Mouse (Mus musculus): ENCODE measurements around the gene Krt12. TPM values are rescaled to one million over a fixed set of nuclear protein-coding genes. Genes with fewer than 3 reads are reported as not detected.
A peak's percentile ranks its signal among the peaks of the same experiment; 100 is the strongest.

Krt12 gene
- 10 to 100 TPM; 10.8 to 12.0 TPM for total RNA-seq (2021)
- long read RNA-seq, experiment 1, partial matches to known transcripts, result 17 of 23 reads
- long read RNA-seq, experiment 1, other reads (novel, unspliced or antisense), result 6 of 23 reads
- long read RNA-seq, experiment 2, partial matches to known transcripts, result 12 of 15 reads
- long read RNA-seq, experiment 2, other reads (novel, unspliced or antisense), result 3 of 15 reads

GRCm38 (mm10) chr11:99422159-99422558 lies at the start of gene Krt12:
TSS of gene Krt12 (minus strand) at chr11:99422259.
- DNase-seq (ENCODE audit: low spot score in 2 of 2), result no peak

DNA sequence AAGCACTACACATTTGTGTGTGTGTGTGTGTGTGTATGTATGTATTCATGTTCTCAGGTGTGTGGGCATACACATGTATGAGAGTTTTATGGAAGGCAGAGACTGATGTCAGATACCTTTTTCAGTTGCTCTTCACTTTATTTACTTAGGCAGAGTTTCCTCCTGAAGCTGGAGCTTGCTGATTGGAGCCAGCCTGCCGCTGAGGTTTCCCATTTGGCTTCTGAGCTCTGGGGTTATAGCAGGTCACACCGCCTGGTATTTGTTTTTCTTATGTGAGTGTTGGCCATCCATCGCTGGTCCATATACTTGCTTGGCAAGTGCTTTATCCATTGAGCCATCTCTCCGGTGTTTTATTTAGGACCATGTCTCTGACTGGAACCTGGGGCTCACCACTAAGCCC lies 47.2 kb upstream of the Krt12 start:
- no peak for DNase-seq (ENCODE audit: low spot score in 2 of 2)

DNA sequence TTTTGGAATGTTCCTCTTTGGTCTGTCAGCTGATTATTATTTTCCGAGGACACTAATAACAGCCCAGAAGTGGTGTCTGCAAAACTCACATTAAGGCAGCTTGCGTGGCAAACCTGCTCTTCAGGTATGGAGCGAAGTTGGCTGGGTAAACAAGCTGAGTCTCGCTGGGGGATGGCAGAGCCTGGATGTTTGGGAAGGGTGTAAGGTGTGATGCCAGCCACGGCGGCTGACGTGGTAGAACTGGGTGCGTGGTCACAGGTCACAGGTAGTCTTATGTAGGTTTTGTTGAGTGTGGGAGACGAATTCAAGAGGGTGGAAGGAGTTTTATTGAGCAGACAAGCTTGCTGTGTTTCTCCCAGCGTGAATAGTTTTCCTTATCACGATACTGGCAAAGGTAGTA lies 46.5 kb upstream of the Krt12 start:
- DNase-seq (ENCODE audit: low spot score in 2 of 2), result no peak

- DNase-seq (ENCODE audit: low spot score in 2 of 2), result peak; percentile 29 to 48
Observed at GRCm38 (mm10) chr11:99466316-99466715, 44.3 kb upstream of the Krt12 start.

DNA sequence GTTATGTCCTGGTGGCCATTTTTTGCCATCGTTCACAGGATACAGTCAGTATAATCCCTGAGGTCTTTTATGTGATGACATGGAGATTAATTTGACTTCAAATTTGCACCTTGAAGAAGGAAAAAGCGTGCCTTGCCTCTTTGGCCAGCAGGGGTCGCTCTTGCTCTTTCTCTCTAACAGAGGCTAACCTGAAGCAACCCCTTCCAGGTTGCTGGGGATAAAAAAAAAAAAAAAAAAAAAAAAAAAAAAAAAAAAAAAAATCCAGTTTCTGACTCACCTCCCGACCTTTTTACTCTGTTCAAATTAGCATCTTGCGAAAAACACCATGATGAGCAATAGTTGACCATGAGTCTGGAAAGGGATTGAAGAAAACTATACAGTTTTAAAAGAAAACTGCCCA lies 42.8 kb upstream of the Krt12 start:
- DNase-seq (ENCODE audit: low spot score in 2 of 2), result peak; percentile 84 to 92

DNA sequence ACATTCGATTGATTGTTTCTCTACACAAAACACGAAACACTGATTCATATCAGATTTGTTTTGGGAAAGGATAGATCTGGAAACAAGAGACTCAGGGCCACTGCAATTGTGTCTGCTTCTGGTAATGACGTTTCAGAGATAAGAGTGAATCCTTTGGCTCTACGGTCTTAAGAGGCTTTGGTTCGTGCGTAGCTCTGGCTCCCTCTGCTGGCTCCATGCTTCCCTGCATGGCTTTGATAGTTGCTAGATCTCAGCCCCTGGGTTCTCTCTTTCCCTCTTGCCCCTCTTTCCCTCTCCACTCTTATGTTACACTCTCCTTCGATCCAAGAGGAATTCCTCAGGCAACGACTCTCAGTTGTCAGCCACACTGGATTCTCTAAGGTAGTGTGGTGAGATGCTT lies 41.1 kb upstream of the Krt12 start:
- peak; percentile 76 to 84 for DNase-seq (ENCODE audit: low spot score in 2 of 2)

- no peak for DNase-seq (ENCODE audit: low spot score in 2 of 2)
Observed at GRCm38 (mm10) chr11:99461736-99462135, 39.7 kb upstream of the Krt12 start.

GRCm38 (mm10) chr11:99458887-99459286 lies 36.8 kb upstream of the Krt12 start:
- DNase-seq (ENCODE audit: low spot score in 2 of 2), result no peak

DNA sequence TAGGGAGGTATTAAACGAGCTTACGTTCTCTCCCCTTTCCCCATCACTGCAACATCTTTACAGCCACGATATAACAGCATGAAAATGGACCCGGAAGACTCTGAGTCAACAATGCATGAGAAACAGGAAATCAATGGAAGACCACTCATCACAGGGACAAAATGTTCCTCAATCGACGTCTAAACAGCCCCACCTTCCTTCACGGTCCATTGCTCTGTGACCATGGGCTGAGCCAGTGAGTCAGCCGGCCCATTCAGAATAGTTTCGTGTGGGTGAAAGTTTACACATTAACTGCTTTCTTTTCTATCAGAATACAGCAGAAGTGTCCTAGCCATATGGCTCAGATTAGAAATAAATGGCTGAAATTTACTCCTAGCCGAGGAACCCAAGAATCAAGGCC lies 32.7 kb upstream of the Krt12 start:
- no peak for DNase-seq (ENCODE audit: low spot score in 2 of 2)

GRCm38 (mm10) chr11:99454044-99454443 lies 32.0 kb upstream of the Krt12 start:
- no peak for DNase-seq (ENCODE audit: low spot score in 2 of 2)

- no peak for DNase-seq (ENCODE audit: low spot score in 2 of 2)
Observed at GRCm38 (mm10) chr11:99448769-99449168, 26.7 kb upstream of the Krt12 start.

GRCm38 (mm10) chr11:99441220-99441619 lies 19.2 kb upstream of the Krt12 start:
- DNase-seq (ENCODE audit: low spot score in 2 of 2), result no peak

GRCm38 (mm10) chr11:99439465-99439864 lies 17.4 kb upstream of the Krt12 start:
- DNase-seq (ENCODE audit: low spot score in 2 of 2), result no peak

GRCm38 (mm10) chr11:99437972-99438371 lies 15.9 kb upstream of the Krt12 start, which contains the start of gene Krt20:
TSS of gene Krt20 (minus strand) at chr11:99438150.
- no peak for DNase-seq (ENCODE audit: low spot score in 2 of 2)

DNA sequence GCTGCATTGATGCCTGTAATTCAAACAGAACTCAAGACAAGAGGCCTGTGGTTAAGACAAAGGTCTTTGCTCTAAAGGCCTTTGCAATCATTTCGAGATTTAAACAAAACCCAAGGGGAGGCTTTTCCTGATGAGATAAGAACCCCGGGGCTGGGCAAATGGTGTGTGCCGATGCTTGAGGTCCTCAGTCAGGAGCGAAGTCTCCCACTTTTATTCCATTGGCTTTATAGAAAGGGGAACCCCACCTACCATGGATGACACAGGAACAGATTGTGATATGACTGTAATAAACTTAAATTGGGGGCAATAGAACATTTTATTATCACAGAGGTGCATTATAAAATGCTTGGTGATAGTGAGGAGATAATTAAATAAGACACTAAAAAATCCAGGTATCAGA lies 14.6 kb upstream of the Krt12 start:
- DNase-seq (ENCODE audit: low spot score in 2 of 2), result no peak

GRCm38 (mm10) chr11:99430670-99431069 lies 8.6 kb upstream of the Krt12 start:
- peak in 1 of 2 experiments; percentile 33 for DNase-seq (ENCODE audit: low spot score in 2 of 2)

GRCm38 (mm10) chr11:99420586-99420985 lies 1.5 kb downstream of the Krt12 start:
- DNase-seq (ENCODE audit: low spot score in 2 of 2), result peak in 1 of 2 experiments; percentile 29

- no peak for DNase-seq (ENCODE audit: low spot score in 2 of 2)
Observed at GRCm38 (mm10) chr11:99417819-99418218, 4.2 kb downstream of the Krt12 start.

GRCm38 (mm10) chr11:99416902-99417301 lies 5.2 kb downstream of the Krt12 start:
- peak; percentile 48 to 67 for DNase-seq (ENCODE audit: low spot score in 2 of 2)

- no peak for DNase-seq (ENCODE audit: low spot score in 2 of 2)
Observed at GRCm38 (mm10) chr11:99414463-99415147, 7.5 kb downstream of the Krt12 start.

DNA sequence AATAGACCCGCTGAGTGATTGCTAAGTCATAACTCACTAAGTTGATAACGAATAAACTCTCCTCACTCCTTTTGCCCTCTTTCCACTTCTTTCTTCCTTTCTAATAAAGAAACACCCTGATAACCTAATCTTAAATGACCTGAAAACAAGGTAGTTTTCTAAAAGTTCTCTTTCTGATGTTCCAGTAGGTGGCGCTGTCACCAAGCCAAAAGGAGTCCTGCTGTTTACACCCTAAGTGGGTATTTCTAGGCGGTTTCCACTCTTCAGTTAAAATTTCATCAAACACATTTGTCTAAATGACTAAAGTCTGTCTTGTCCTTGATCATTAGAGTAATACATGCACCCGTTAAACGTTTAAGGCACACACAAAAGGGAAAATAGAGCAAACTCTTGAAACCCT lies 8.8 kb downstream of the Krt12 start:
- peak in 1 of 2 experiments; percentile 70 for DNase-seq (ENCODE audit: low spot score in 2 of 2)

DNA sequence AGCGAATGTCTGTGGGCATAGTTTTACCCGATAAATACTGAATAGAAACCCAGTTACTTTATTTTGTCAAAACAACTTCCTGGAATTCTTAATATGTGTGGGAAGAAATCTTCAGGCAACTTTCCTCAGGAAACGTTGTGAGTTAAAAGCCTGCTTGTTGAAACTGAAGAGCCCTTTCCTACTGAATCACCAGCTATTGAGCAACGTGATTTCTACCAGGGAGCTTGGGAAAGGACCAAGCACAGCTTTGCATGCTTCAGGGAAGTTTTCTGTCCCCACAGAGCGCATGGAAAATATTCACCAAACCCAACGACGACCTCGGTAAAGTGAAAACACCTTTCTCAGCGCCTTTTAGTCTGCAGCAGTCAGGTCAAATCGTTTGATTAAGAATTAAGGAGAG lies 15.9 kb downstream of the Krt12 start:
- no peak for DNase-seq (ENCODE audit: low spot score in 2 of 2)
